Mouse (Mus musculus): ENCODE measurements at regions not wholly inside any gene's neighbourhood (a gene's known extent, or its start where the extent isn't known, plus 50 kb on each side); places are given as distances from the start of the nearest gene placed in this dataset.
A peak's percentile ranks its signal among the peaks of the same experiment; 100 is the strongest.

DNA sequence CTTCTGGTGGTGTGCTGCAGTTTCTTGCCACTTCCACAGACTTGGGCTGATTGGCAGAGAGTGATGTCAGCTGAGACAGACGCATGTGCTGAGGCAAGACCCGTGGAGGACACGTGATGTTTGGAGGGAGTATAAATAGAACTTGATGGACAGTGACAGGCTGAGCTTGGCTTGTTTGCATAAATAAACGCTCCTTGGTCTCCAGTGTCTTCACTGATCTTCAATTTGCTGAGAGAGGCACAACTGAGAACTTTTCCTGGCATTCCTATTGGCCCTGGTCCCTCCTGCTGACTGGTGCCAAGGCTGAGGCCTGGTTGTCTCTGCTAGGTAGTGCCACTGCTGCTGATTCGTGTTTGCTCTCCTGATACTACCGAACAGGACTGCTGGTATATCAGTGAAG lies 94.6 kb upstream of the 4930535I16Rik start:
- H3K27ac ChIP-seq (ENCODE audit: control insufficient read depth, low read depth, low read length) = no peak overlapping the region

DNA sequence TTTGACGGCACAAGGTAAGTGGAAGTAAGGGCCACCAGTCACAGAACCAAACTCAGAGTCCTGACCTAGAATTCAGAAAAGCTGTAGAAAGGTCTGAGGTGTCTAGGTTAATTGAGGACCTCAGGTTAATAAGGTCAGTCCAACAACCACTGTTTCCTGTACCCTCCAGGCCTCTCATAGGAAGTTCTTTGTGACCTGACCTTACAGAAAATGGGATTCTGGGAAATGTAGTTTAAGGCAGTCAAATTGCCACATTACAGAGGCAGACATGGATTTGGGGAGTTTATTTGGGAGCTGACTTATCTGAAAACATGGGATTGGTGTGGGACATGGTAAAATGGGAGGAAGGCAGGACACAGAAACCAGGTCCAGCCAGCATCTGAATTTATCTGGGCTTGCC lies 90.9 kb upstream of the 4930535I16Rik start:
- no peak for DNase-seq (ENCODE audit: low read depth, low spot score)

More for the DNA sequence above, 94.6 kb upstream of the 4930535I16Rik start:
- no peaks in the 10 kb centered on the region for H3K9me3 ChIP-seq (replicated peaks; ENCODE audit: insufficient read depth, low read length)
- no peaks in the 10 kb centered on the region for H3K27me3 ChIP-seq (ENCODE audit: control insufficient read depth in 1 of 2, insufficient read depth in 2 of 2, low read length in 2 of 2)
- no peaks in the 10 kb centered on the region for H3K4me1 ChIP-seq (ENCODE audit: control insufficient read depth in 1 of 2, insufficient read depth in 2 of 2, low read length in 2 of 2)
- H3K4me3 ChIP-seq (ENCODE audit: control insufficient read depth in 1 of 2, insufficient read depth in 1 of 2, low read depth in 2 of 2, low read length in 2 of 2) = no peak overlapping the region
- H3K79me2 ChIP-seq (ENCODE audit: control insufficient read depth, insufficient read depth, low read length, poor library complexity) = no peaks in the 10 kb centered on the region
- TF ChIP-seq MYC (IDR thresholded peaks at IDR 0.05; ENCODE audit: low read depth, low read length) (no peak), NRF1 (IDR thresholded peaks at IDR 0.05; ENCODE audit: insufficient read depth, low read depth, low read length, poor library complexity, severe bottlenecking) (no peak), MXI1 (IDR thresholded peaks at IDR 0.05; ENCODE audit: low read depth, low read length) (no peak), TAL1 (IDR thresholded peaks at IDR 0.05; ENCODE audit: low read length) (no peak), HCFC1 (IDR thresholded peaks at IDR 0.05; ENCODE audit: low read depth, low read length) (no peak), MAZ (IDR thresholded peaks at IDR 0.05; ENCODE audit: low read depth, low read length) (no peak), SIN3A (IDR thresholded peaks at IDR 0.05; ENCODE audit: low read length) (no peak), RCOR1 (IDR thresholded peaks at IDR 0.05; ENCODE audit: low read depth, low read length) (no peak), MAX (IDR thresholded peaks at IDR 0.05; ENCODE audit: low read length) (no peak), USF1 (IDR thresholded peaks at IDR 0.05; ENCODE audit: low read depth, low read length) (no peak), EP300 (IDR thresholded peaks at IDR 0.05; ENCODE audit: low read depth in 1 of 2, low read length in 2 of 2) (no peak), GABPA (IDR thresholded peaks at IDR 0.05; ENCODE audit: low read depth, low read length) (no peak), E2F4 (IDR thresholded peaks at IDR 0.05; ENCODE audit: borderline replicate concordance, low read depth, low read length) (no peak)
- H3K9ac ChIP-seq (ENCODE audit: control insufficient read depth, low read depth, low read length, poor library complexity, severe bottlenecking) = no peak overlapping the region
- H3K36me3 ChIP-seq (ENCODE audit: control insufficient read depth in 1 of 2, insufficient read depth in 2 of 2, low read length in 2 of 2) = no peaks in the 10 kb centered on the region
- DNase-seq (ENCODE audit: low read depth, low spot score) = no peak

DNA sequence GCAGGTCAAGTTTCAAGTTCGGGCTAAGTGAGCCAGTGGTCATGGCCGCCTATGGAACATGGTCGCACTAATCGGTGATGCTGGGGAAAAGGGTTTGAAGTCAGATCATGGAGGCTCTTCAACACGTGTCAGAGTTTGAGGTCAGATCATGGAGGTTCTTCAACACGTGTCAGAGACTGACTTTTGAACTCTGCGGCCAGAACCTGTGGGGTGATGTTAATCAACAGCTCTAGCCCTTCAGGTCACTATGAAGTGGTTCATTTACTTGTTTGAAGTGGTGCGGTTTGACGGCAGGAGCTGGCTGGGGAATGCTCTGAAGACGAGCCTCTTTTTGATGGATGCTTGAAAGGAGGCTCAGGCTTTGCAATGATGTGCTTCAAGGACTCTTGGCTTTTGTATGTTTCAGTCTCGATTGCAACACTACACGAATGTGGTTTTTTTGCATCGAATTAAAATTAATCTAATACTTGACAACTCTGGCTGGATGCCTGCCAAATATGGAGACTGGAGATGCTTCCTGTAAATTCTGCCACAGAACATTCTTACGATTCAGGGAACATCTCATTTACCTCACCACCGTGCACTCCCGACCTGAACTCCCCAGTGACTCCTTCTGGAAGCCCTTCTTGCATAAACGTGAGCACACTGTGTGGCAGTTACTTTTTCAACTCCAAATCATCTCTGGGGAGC lies 87.9 kb upstream of the 4930535I16Rik start:
- no peaks in the 10 kb centered on the region for H3K36me3 ChIP-seq (ENCODE audit: control insufficient read depth in 1 of 2, insufficient read depth in 2 of 2, low read length in 2 of 2)
- no peaks in the 10 kb centered on the region for H3K9me3 ChIP-seq (replicated peaks; ENCODE audit: insufficient read depth, low read length)
- TF ChIP-seq MAZ (IDR thresholded peaks at IDR 0.05; ENCODE audit: low read depth, low read length) (no peak), MEF2A (IDR thresholded peaks at IDR 0.05; ENCODE audit: extremely low read depth, insufficient replicate concordance, low read depth, low read length, poor library complexity, severe bottlenecking) (no peak), KAT2A (conservative IDR thresholded peaks at IDR 0.05; ENCODE audit: low read depth, low read length) (no peak), ZNF384 (IDR thresholded peaks at IDR 0.05; ENCODE audit: low read depth, low read length) (no peak), HCFC1 (IDR thresholded peaks at IDR 0.05; ENCODE audit: low read depth, low read length) (no peak), BHLHE40 (IDR thresholded peaks at IDR 0.05; ENCODE audit: borderline replicate concordance, low read depth, low read length) (no peak), POLR2A (IDR thresholded peaks at IDR 0.05; ENCODE audit: control insufficient read depth in 1 of 2, insufficient read depth in 1 of 2, low read depth in 1 of 2, low read length in 2 of 2, poor library complexity in 1 of 2) (no peak), CHD2 (IDR thresholded peaks at IDR 0.05; ENCODE audit: low read length) (no peak), TAL1 (IDR thresholded peaks at IDR 0.05; ENCODE audit: low read length) (no peak), MYC (IDR thresholded peaks at IDR 0.05; ENCODE audit: low read depth, low read length) (no peak), ZKSCAN1 (IDR thresholded peaks at IDR 0.05; ENCODE audit: low read depth, low read length) (no peak), NELFE (IDR thresholded peaks at IDR 0.05; ENCODE audit: low read depth, low read length) (no peak)
- DNase-seq (ENCODE audit: low read depth, low spot score) = no peak
- H3K4me1 ChIP-seq (ENCODE audit: control insufficient read depth in 1 of 2, insufficient read depth in 2 of 2, low read length in 2 of 2) = peaks cover 0 to 12% of the 10 kb centered on the region in 2 experiments; a peak in 2 of 4 replicates
- no peak overlapping the region for H3K4me3 ChIP-seq (ENCODE audit: control insufficient read depth in 1 of 2, insufficient read depth in 1 of 2, low read depth in 2 of 2, low read length in 2 of 2)
- no peak overlapping the region for H3K27ac ChIP-seq (ENCODE audit: control insufficient read depth, low read depth, low read length)
- H3K79me2 ChIP-seq (ENCODE audit: control insufficient read depth, insufficient read depth, low read length, poor library complexity) = no peaks in the 10 kb centered on the region
- no peaks in the 10 kb centered on the region for H3K27me3 ChIP-seq (ENCODE audit: control insufficient read depth in 1 of 2, insufficient read depth in 2 of 2, low read length in 2 of 2)
- no peak overlapping the region for H3K9ac ChIP-seq (ENCODE audit: control insufficient read depth, low read depth, low read length, poor library complexity, severe bottlenecking)

More for the DNA sequence above, 90.9 kb upstream of the 4930535I16Rik start:
- no peak overlapping the region for H3K27ac ChIP-seq (ENCODE audit: control insufficient read depth, low read depth, low read length)
- no peaks in the 10 kb centered on the region for H3K36me3 ChIP-seq (ENCODE audit: control insufficient read depth in 1 of 2, insufficient read depth in 2 of 2, low read length in 2 of 2)
- no peak overlapping the region for H3K4me3 ChIP-seq (ENCODE audit: control insufficient read depth in 1 of 2, insufficient read depth in 1 of 2, low read depth in 2 of 2, low read length in 2 of 2)
- no peaks in the 10 kb centered on the region for H3K9me3 ChIP-seq (replicated peaks; ENCODE audit: insufficient read depth, low read length)
- H3K79me2 ChIP-seq (ENCODE audit: control insufficient read depth, insufficient read depth, low read length, poor library complexity) = no peaks in the 10 kb centered on the region
- H3K27me3 ChIP-seq (ENCODE audit: control insufficient read depth in 1 of 2, insufficient read depth in 2 of 2, low read length in 2 of 2) = no peaks in the 10 kb centered on the region
- H3K9ac ChIP-seq (ENCODE audit: control insufficient read depth, low read depth, low read length, poor library complexity, severe bottlenecking) = no peak overlapping the region
- H3K4me1 ChIP-seq (ENCODE audit: control insufficient read depth in 1 of 2, insufficient read depth in 2 of 2, low read length in 2 of 2) = no peaks in the 10 kb centered on the region
- TF ChIP-seq GATA1 (IDR thresholded peaks at IDR 0.05; ENCODE audit: low read depth, low read length) (no peak), HCFC1 (IDR thresholded peaks at IDR 0.05; ENCODE audit: low read depth, low read length) (peak; percentile 37; the same call in 1 of the 2 replicates), TAL1 (IDR thresholded peaks at IDR 0.05; ENCODE audit: low read length) (no peak)
